Mouse (Mus musculus) ES-E14 (cell line): ENCODE measurements around the gene Pgp. TPM values are rescaled to one million over a fixed set of nuclear protein-coding genes. Genes with fewer than 3 reads are reported as not detected.
A peak's percentile ranks its signal among the peaks of the same experiment; 100 is the strongest.

Experiments used
- DNase-seq: peaks from one replicate; pipeline ENCODE4 v3.0.0-alpha.2; 2013; ENCODE audit warnings: low read depth, low spot score
- H3K27ac ChIP-seq: 2 replicates; pipeline ENCODE4 v1.5.1; 2012; ENCODE audit warnings: low read depth, mild to moderate bottlenecking, low read length, moderate library complexity, mixed read lengths; ENCODE audit not compliant: poor library complexity, insufficient read depth, severe bottlenecking
- H3K36me3 ChIP-seq: 2 replicates; pipeline ENCODE4 v1.6.1; 2012; ENCODE audit warnings: mild to moderate bottlenecking, low read length, moderate library complexity, mixed read lengths; ENCODE audit not compliant: control insufficient read depth, poor library complexity, insufficient read depth, severe bottlenecking
- H3K4me1 ChIP-seq, 2 experiments: fragments of 150-350 bp in 1 of 2; sonication (generic) in 1 of 2; 2 replicates each; pipeline ENCODE4 v1.6.1; 2012; ENCODE audit warnings: low read length in 2 of 2, mild to moderate bottlenecking in 1 of 2, mixed read lengths in 1 of 2; ENCODE audit not compliant: control insufficient read depth in 2 of 2, insufficient read depth in 2 of 2, poor library complexity in 1 of 2
- H3K4me3 ChIP-seq, 2 experiments: fragments of 150-350 bp in 1 of 2; sonication (generic) in 1 of 2; 2 replicates each; pipeline ENCODE4 v1.5.1; 2012; ENCODE audit warnings: low read length in 2 of 2, low read depth in 1 of 2, mild to moderate bottlenecking in 1 of 2, mixed read lengths in 1 of 2; ENCODE audit not compliant: insufficient read depth in 1 of 2, poor library complexity in 1 of 2, severe bottlenecking in 1 of 2
- H3K9ac ChIP-seq: 2 replicates; pipeline ENCODE4 v1.6.1; 2012; ENCODE audit warnings: low read depth, mild to moderate bottlenecking, low read length, mixed read lengths; ENCODE audit not compliant: poor library complexity, insufficient read depth, severe bottlenecking
- H3K9me3 ChIP-seq: fragments of 150-350 bp; sonication (generic); 2 replicates; pipeline ENCODE4 v1.6.1; 2012; ENCODE audit warnings: low read depth, mild to moderate bottlenecking, low read length; ENCODE audit not compliant: control insufficient read depth, insufficient read depth
- CHD2 ChIP-seq: IDR thresholded peaks from 2 replicates; pipeline ENCODE4 v1.6.1; 2014; ENCODE audit warnings: mild to moderate bottlenecking, low read depth, low read length, inconsistent platforms
- HCFC1 ChIP-seq: IDR thresholded peaks from 2 replicates; pipeline ENCODE4 v1.6.1; 2012; ENCODE audit warnings: low read length, inconsistent platforms, borderline replicate concordance; ENCODE audit not compliant: insufficient read depth
- MAFK ChIP-seq: IDR thresholded peaks from 2 replicates; pipeline ENCODE4 v1.6.1; 2014; ENCODE audit warnings: mild to moderate bottlenecking, low read depth, low read length, inconsistent platforms; ENCODE audit not compliant: insufficient read depth
- ZC3H11A ChIP-seq: IDR thresholded peaks from 2 replicates; pipeline ENCODE4 v1.6.1; 2012; ENCODE audit warnings: low read depth, mild to moderate bottlenecking, inconsistent platforms, low read length, borderline replicate concordance
- ZNF384 ChIP-seq: IDR thresholded peaks from 2 replicates; pipeline ENCODE4 v1.6.1; 2012; ENCODE audit warnings: low read depth, low read length, inconsistent platforms
- in situ Hi-C, 2 experiments: fragments of 600-800 bp; cut with MboI; formaldehyde crosslinking; loops; one replicate each; pipeline ENCODE4 v1.15.1; 2025; ENCODE audit warnings: low sequenced_read_pairs in 2 of 2, inconsistent platforms in 1 of 2; ENCODE audit not compliant: unreplicated experiment in 2 of 2
- total RNA-seq: library from RNA; depleted of rRNA; stranded (reverse); fragments of 300-350 nt; gene quantifications from 2 replicates; pipeline ENCODE4 v1.2.3, GENCODE M21; 2012

Gene Pgp
- total RNA-seq, 1 experiment = 16.6 TPM

GRCm38 (mm10) chr17:24426471-24427169, 43.6 kb upstream of the Pgp start, which contains the start of gene Eci1:
Gene Eci1, plus strand, starts transcription at chr17:24426641.
- H3K27ac ChIP-seq = peak within 1 kb of the TSS; percentile 88
- H3K9me3 ChIP-seq = no peaks in the 10 kb centered on the region
- H3K36me3 ChIP-seq = peaks cover 19% of the 10 kb centered on the region
- H3K4me1 ChIP-seq = no peaks in the 10 kb centered on the region
- peak within 1 kb of the TSS; percentile 97 for H3K9ac ChIP-seq
- in situ Hi-C loops = no loop called here
- H3K4me3 ChIP-seq = peak within 1 kb of the TSS; percentile 91 to 94
- TF ChIP-seq CHD2 (no peak), HCFC1 (peak; percentile 74; the same call in 1 of the 2 replicates), MAFK (no peak), ZC3H11A (no peak), ZNF384 (no peak)
- DNase-seq = peak; percentile 77

GRCm38 (mm10) chr17:24427170-24427557, 43.0 kb upstream of the Pgp start:
- Histone ChIP-seq H3K9ac (peak overlapping the region; percentile 97), H3K9me3 (no peaks in the 10 kb centered on the region), H3K27ac (peak overlapping the region; percentile 88; the same call in 1 of the 2 replicates), H3K36me3 (peaks cover 16% of the 10 kb centered on the region), H3K4me1 (no peaks in the 10 kb centered on the region), H3K4me3 (peak overlapping the region; percentile 91 to 94)
- DNase-seq = no peak
- in situ Hi-C loops = no loop called here
- TF ChIP-seq HCFC1 (no peak), ZC3H11A (no peak), MAFK (no peak), CHD2 (no peak), ZNF384 (no peak)

GRCm38 (mm10) chr17:24429201-24429983, 40.8 kb upstream of the Pgp start:
- Histone ChIP-seq H3K4me1 (no peaks in the 10 kb centered on the region), H3K27ac (no peak overlapping the region), H3K4me3 (no peak overlapping the region), H3K9me3 (no peaks in the 10 kb centered on the region), H3K36me3 (peaks cover 5% of the 10 kb centered on the region), H3K9ac (no peak overlapping the region)
- no peak for DNase-seq
- no peak for TF ChIP-seq CHD2
- TF ChIP-seq ZNF384 = no peak
- TF ChIP-seq ZC3H11A = no peak
- TF ChIP-seq HCFC1 = no peak
- no peak for TF ChIP-seq MAFK
- in situ Hi-C loops = no loop called here

- DNase-seq = no peak
- Histone ChIP-seq H3K4me3 (no peak overlapping the region), H3K9ac (no peak overlapping the region), H3K27ac (no peak overlapping the region), H3K9me3 (no peaks in the 10 kb centered on the region), H3K36me3 (peaks cover 11% of the 10 kb centered on the region; the same call in 1 of the 2 replicates), H3K4me1 (peaks cover 0 to under 1% of the 10 kb centered on the region in 2 experiments; a peak in 1 of 4 replicates)
- no peak for TF ChIP-seq HCFC1
- TF ChIP-seq ZNF384 = no peak
- TF ChIP-seq MAFK = no peak
- no peak for TF ChIP-seq ZC3H11A
- no peak for TF ChIP-seq CHD2
- in situ Hi-C loops = no loop called here
These were observed 33.2 kb upstream of the Pgp start for GRCm38 (mm10) chr17:24437016-24437415.
